Mouse (Mus musculus): Measurements from ENCODE around the gene Gmfb. TPM values are rescaled to one million over a fixed set of nuclear protein-coding genes. Genes with fewer than 3 reads are reported as not detected.

Gmfb gene
- polyA plus RNA-seq, 1 experiment from 2014 or later: 105 TPM

- Histone ChIP-seq H3K27me3 (no peaks in the 10 kb centered on the region), H3K36me3 (peaks cover 66% of the 10 kb centered on the region), H3K9me3 (no peaks in the 10 kb centered on the region), H3K4me1 (no peaks in the 10 kb centered on the region), H3K4me2 (replicated peaks) (no peak overlapping the region), H3K9ac (replicated peaks) (no peak overlapping the region), H3K4me3 (no peak overlapping the region), H3K27ac (replicated peaks) (no peak overlapping the region)
- no peak for ATAC-seq (ENCODE audit: low FRiP score, low read depth)
- 91% methylated on average over 6 of the region's 6 CpGs for WGBS
These were observed 52.0 kb downstream of the Gmfb start for GRCm38 (mm10) chr14:46770036-46770435.

DNA sequence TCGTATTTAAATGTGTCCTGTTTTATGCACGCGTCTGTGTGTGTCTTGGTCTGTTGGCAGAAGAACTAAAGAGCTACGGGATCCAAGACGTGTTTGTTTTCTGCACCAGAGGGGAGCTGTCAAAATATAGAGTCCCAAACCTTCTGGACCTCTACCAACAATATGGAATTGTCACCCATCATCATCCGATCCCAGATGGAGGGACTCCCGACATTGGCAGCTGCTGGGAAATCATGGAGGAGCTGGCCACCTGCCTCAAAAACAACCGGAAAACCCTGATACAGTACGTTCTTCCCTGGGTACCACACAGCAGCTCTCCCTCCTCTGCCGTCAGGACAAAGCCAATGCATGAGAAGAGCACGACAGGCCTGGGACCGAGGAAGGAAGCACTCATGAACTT is 54.9 kb downstream of the Gmfb start:
- no peaks in the 10 kb centered on the region for H3K27me3 ChIP-seq
- ATAC-seq (ENCODE audit: low FRiP score, low read depth): no peak
- H3K4me3 ChIP-seq: no peak overlapping the region
- WGBS: 89% methylated on average over 12 of the region's 12 CpGs
- H3K9me3 ChIP-seq: no peaks in the 10 kb centered on the region
- no peak overlapping the region for H3K4me2 ChIP-seq (replicated peaks)
- H3K4me1 ChIP-seq: 0 out of 2 replicates have a peak, but pooled peaks cover under 1% of the 10 kb centered on the region
- no peak overlapping the region for H3K9ac ChIP-seq (replicated peaks)
- H3K27ac ChIP-seq (replicated peaks): no peak overlapping the region
- H3K36me3 ChIP-seq: peaks cover 45% of the 10 kb centered on the region

- H3K9ac ChIP-seq (replicated peaks): peak overlapping the region; percentile 76
- H3K4me3 ChIP-seq: peak overlapping the region; percentile 78
- H3K27ac ChIP-seq (replicated peaks): no peak overlapping the region
- no peak for ATAC-seq (ENCODE audit: low FRiP score, low read depth)
- peaks cover 13% of the 10 kb centered on the region for H3K4me1 ChIP-seq
- peak overlapping the region; percentile 67 for H3K4me2 ChIP-seq (replicated peaks)
- 52% methylated on average over 6 of the region's 6 CpGs for WGBS
- H3K36me3 ChIP-seq: peaks cover 4% of the 10 kb centered on the region; the same call in 1 of the 2 replicates
- no peaks in the 10 kb centered on the region for H3K27me3 ChIP-seq
- no peaks in the 10 kb centered on the region for H3K9me3 ChIP-seq
These were observed 60.9 kb downstream of the Gmfb start for GRCm38 (mm10) chr14:46761186-46761585.

DNA sequence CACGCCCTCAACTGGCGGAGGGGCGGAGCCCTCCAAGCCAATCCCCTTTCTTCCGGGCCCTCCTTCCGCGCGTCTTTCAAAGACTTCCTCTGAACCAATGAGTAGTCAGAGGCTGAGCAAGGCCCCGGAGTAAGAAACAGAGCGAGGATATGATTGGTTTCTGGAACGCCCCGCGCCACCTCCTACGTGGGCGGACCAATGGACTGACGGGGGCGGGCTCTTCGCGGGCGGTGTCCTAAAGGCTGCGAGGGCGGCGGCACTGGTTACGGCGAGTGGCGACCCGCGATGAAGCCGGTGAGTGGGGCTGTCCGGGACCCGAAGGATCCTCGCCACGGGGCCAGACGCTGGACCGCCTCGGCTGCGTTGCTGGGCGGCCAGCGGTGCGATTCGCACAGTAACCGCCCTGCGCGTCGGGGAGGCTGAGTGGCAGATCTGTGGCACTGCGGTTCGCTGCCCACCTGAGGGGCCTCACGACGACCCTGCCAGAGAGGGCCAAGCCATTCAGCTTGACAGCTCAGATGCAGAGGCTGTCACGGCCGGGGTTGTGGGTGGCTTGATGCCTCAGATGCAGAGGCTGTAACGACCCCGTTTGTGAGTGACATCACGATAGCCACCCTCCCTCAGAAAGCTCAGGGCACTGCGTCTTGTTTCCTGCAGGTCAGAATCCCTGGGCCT is 61.5 kb downstream of the Gmfb start, which contains the start of gene Cdkn3:
Gene Cdkn3 (plus strand): TSS at position 187 of the 675 bp plus-strand sequence.
- peak within 1 kb of the TSS; percentile 78 for H3K4me3 ChIP-seq
- H3K27me3 ChIP-seq: no peaks in the 10 kb centered on the region
- H3K4me1 ChIP-seq: peaks cover 13% of the 10 kb centered on the region
- no peaks in the 10 kb centered on the region for H3K9me3 ChIP-seq
- peak; percentile 100 for ATAC-seq (ENCODE audit: low FRiP score, low read depth)
- peaks cover 4% of the 10 kb centered on the region; the same call in 1 of the 2 replicates for H3K36me3 ChIP-seq
- H3K4me2 ChIP-seq (replicated peaks): peak within 1 kb of the TSS; percentile 67
- H3K27ac ChIP-seq (replicated peaks): no peak within 1 kb of the TSS
- H3K9ac ChIP-seq (replicated peaks): peak within 1 kb of the TSS; percentile 76
- WGBS: under 1% methylated on average over 54 of the region's 54 CpGs

DNA sequence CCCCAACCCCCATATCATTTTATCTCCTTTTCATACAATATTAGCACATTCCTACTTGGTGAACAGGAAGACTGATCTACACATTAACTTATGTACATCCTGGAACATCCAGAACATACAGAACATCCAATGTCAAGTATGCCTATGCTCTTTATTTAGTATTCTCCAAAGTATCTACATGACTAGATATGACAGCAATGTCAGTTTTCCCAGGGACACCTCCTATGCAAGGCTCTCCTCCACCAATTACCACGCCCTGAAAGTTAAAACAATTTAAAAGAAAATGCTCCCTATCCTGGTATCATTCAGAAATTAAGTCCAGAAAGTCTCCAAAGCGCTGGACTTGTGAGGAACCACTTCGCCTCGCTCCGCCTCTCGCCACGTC is 62.1 kb downstream of the Gmfb start:
- H3K27ac ChIP-seq (replicated peaks): no peak overlapping the region
- no peaks in the 10 kb centered on the region for H3K9me3 ChIP-seq
- WGBS: 3% methylated on average over 7 of the region's 7 CpGs
- ATAC-seq (ENCODE audit: low FRiP score, low read depth): 0 out of 2 replicates have a peak, but pooled peaks have one; percentile 16
- no peak overlapping the region for H3K9ac ChIP-seq (replicated peaks)
- H3K36me3 ChIP-seq: peaks cover 4% of the 10 kb centered on the region; the same call in 1 of the 2 replicates
- peak overlapping the region; percentile 67 for H3K4me2 ChIP-seq (replicated peaks)
- peaks cover 13% of the 10 kb centered on the region for H3K4me1 ChIP-seq
- H3K4me3 ChIP-seq: peak overlapping the region; percentile 78
- no peaks in the 10 kb centered on the region for H3K27me3 ChIP-seq

Other genes starting within 250 kb of the Gmfb start
- gene Cdkn3, start 61.7 kb downstream of the Gmfb start, polyA plus RNA-seq (2016; fragmentation: Nextera tagmentation; extraction: Ambion mirVana): 34.5 and 40.4 TPM in 2 replicates
- gene Cnih1, start 33.8 kb downstream of the Gmfb start, polyA plus RNA-seq (2016; fragmentation: Nextera tagmentation; extraction: Ambion mirVana): 178 TPM in 2 replicates
- 27.4 and 30.6 TPM in 2 replicates for gene Cgrrf1, start 9.9 kb upstream of the Gmfb start, polyA plus RNA-seq (2016; fragmentation: Nextera tagmentation; extraction: Ambion mirVana)
- gene Samd4, start 60.6 kb upstream of the Gmfb start, polyA plus RNA-seq (2016; fragmentation: Nextera tagmentation; extraction: Ambion mirVana): 4.3 and 7.3 TPM in 2 replicates

All from midbrain, embryonic 12.5 days (tissue).